Mouse (Mus musculus) cerebellum, adult 2 months (tissue): ENCODE measurements around the gene Plxnb3. TPM values are rescaled to one million over a fixed set of nuclear protein-coding genes. Genes with fewer than 3 reads are reported as not detected.

ENCODE experiments used
- DNase-seq, 2 experiments: peaks; one replicate each; pipeline ENCODE4 v3.0.0; 2021
- H3K27ac ChIP-seq: fragments of 200-500 bp; 2 replicates; pipeline ENCODE4 v1.5.1; 2012; ENCODE audit warnings: low read length, control low read depth, inconsistent platforms; ENCODE audit not compliant: insufficient read depth
- H3K27me3 ChIP-seq: fragments of 200-500 bp; 2 replicates; pipeline ENCODE4 v1.6.1; 2012; ENCODE audit warnings: inconsistent platforms, mild to moderate bottlenecking, low read length, moderate library complexity; ENCODE audit not compliant: control insufficient read depth, insufficient read depth
- H3K4me1 ChIP-seq: fragments of 200-500 bp; 2 replicates; pipeline ENCODE4 v1.6.1; 2011; ENCODE audit warnings: low read length; ENCODE audit not compliant: control insufficient read depth, insufficient read depth
- H3K4me3 ChIP-seq: fragments of 200-500 bp; replicated peaks from 2 replicates; pipeline ENCODE3; 2011; ENCODE audit warnings: mild to moderate bottlenecking, low read depth, low read length, control low read depth; ENCODE audit not compliant: insufficient read depth
- CTCF ChIP-seq: fragments of 200-500 bp; IDR thresholded peaks from 2 replicates; pipeline ENCODE4 v1.5.1; 2011; ENCODE audit warnings: low read depth, mild to moderate bottlenecking, control low read depth, low read length, moderate library complexity, borderline replicate concordance; ENCODE audit not compliant: insufficient read depth
- POLR2A ChIP-seq: fragments of 200-500 bp; IDR thresholded peaks from 2 replicates; pipeline ENCODE4 v1.6.1; 2011; ENCODE audit warnings: low read length, control low read depth, borderline replicate concordance; ENCODE audit not compliant: insufficient read depth
- WGBS: fragments of 180-500 bp; shearing (Covaris S2); methylation state at CpG from one replicate; pipeline ENCODE4 v1.1.7; 2018; 5-methylcytosine and 5-hydroxymethylcytosine counted together
- polyA plus RNA-seq: library from polyadenylated mRNA; depleted of rRNA; stranded (reverse); fragments of >200 nt; gene quantifications from 2 replicates; pipeline ENCODE4 v1.2.3, GENCODE M21; 2012; rRNA removed

The Plxnb3 gene
- polyA plus RNA-seq, 1 experiment = 32.5 TPM

- 68% methylated on average over 3 of the region's 3 CpGs for WGBS
- H3K27me3 ChIP-seq = no peaks in the 10 kb centered on the region
- H3K4me1 ChIP-seq = peaks cover 1% of the 10 kb centered on the region; the same call in 1 of the 2 replicates
- H3K27ac ChIP-seq = no peak overlapping the region
- no peak overlapping the region for H3K4me3 ChIP-seq
- TF ChIP-seq POLR2A (no peak), CTCF (no peak)
- no peak for DNase-seq
These were observed 59.9 kb downstream of the Plxnb3 start for GRCm38 (mm10) chrX:73816596-73817314.

Other genes with a start within 250 kb of the Plxnb3 start
- gene Dusp9, start 117.7 kb upstream of the Plxnb3 start, polyA plus RNA-seq = 0.43 and 0.52 TPM in 2 replicates
- gene Pnck, start 97.0 kb upstream of the Plxnb3 start, polyA plus RNA-seq = 92.0 and 97.8 TPM in 2 replicates
- gene Slc6a8, start 83.9 kb upstream of the Plxnb3 start, polyA plus RNA-seq = 165 and 166 TPM in 2 replicates
- 115 and 127 TPM in 2 replicates for gene Bcap31, start 40.9 kb upstream of the Plxnb3 start, polyA plus RNA-seq
- 14.7 and 15.1 TPM in 2 replicates for gene Abcd1, start 40.5 kb upstream of the Plxnb3 start, polyA plus RNA-seq
- gene Srpk3, start 17.3 kb downstream of the Plxnb3 start, polyA plus RNA-seq = 14.2 and 17.3 TPM in 2 replicates
- gene Idh3g, start 29.8 kb downstream of the Plxnb3 start, polyA plus RNA-seq = 811 and 886 TPM in 2 replicates
- 161 and 176 TPM in 2 replicates for gene Ssr4, start 29.9 kb downstream of the Plxnb3 start, polyA plus RNA-seq
- 54.6 and 56.6 TPM in 2 replicates for gene Pdzd4, start 67.9 kb downstream of the Plxnb3 start, polyA plus RNA-seq
- 0.16 and 0.41 TPM in 2 replicates for gene Avpr2, start 135.0 kb downstream of the Plxnb3 start, polyA plus RNA-seq
- gene L1cam, start 139.0 kb downstream of the Plxnb3 start, polyA plus RNA-seq = 97.0 and 98.1 TPM in 2 replicates
- gene Arhgap4, start 164.8 kb downstream of the Plxnb3 start, polyA plus RNA-seq = 5.4 and 5.9 TPM in 2 replicates
- gene Naa10, start 164.9 kb downstream of the Plxnb3 start, polyA plus RNA-seq = 92.3 and 96.2 TPM in 2 replicates
- 9.7 and 11.0 TPM in 2 replicates for gene Renbp, start 173.8 kb downstream of the Plxnb3 start, polyA plus RNA-seq
- 43.0 and 43.1 TPM in 2 replicates for gene Hcfc1, start 209.3 kb downstream of the Plxnb3 start, polyA plus RNA-seq